Mouse (Mus musculus) liver, postnatal 0 days (tissue): ENCODE results near the gene Tmprss6. TPM values are rescaled to one million over a fixed set of nuclear protein-coding genes. Genes with fewer than 3 reads are reported as not detected.

Source experiments
- ATAC-seq: fragments of 200-750 bp; cut with Nextera tagmentation; 2 replicates; pipeline ENCODE4 v1.8.0; 2017; ENCODE audit warnings: mild to moderate bottlenecking, moderate library complexity
- DNase-seq: peaks from one replicate; pipeline ENCODE4 v3.0.0-alpha.2; 2016
- H3K27ac ChIP-seq: fragments of 300-500 bp; sonication (generic); 2 replicates; pipeline ENCODE4 v1.5.1; 2014; ENCODE audit warnings: antibody characterized with exemption, moderate library complexity, mild to moderate bottlenecking, low read depth
- H3K27me3 ChIP-seq: fragments of 300-500 bp; sonication (generic); 2 replicates; pipeline ENCODE4 v1.6.1; 2014; ENCODE audit warnings: low read length, control low read depth, mixed read lengths; ENCODE audit not compliant: insufficient read depth
- H3K36me3 ChIP-seq: fragments of 300-500 bp; sonication (generic); replicated peaks from 2 replicates; pipeline ENCODE4 v1.6.1; 2014; ENCODE audit warnings: mild to moderate bottlenecking, control low read depth, low read length, moderate library complexity, mixed read lengths; ENCODE audit not compliant: insufficient read depth
- H3K4me1 ChIP-seq: fragments of 300-500 bp; sonication (generic); 2 replicates; pipeline ENCODE4 v1.6.1; 2014; ENCODE audit warnings: antibody characterized with exemption, mild to moderate bottlenecking, control low read depth; ENCODE audit not compliant: insufficient read depth
- H3K4me2 ChIP-seq: fragments of 300-500 bp; sonication (generic); 2 replicates; pipeline ENCODE4 v1.6.1; 2014; ENCODE audit warnings: low read depth, mild to moderate bottlenecking, low read length, moderate library complexity, mixed read lengths
- H3K4me3 ChIP-seq: fragments of 300-500 bp; sonication (generic); 2 replicates; pipeline ENCODE4 v1.5.1; 2014; ENCODE audit warnings: low read depth, low read length
- H3K9ac ChIP-seq: fragments of 300-500 bp; sonication (generic); replicated peaks from 2 replicates; pipeline ENCODE4 v1.6.1; 2014; ENCODE audit warnings: mild to moderate bottlenecking, moderate library complexity
- H3K9me3 ChIP-seq: fragments of 300-500 bp; sonication (generic); 2 replicates; pipeline ENCODE4 v1.6.1; 2016; ENCODE audit warnings: mild to moderate bottlenecking, control low read depth, low read length, mixed read lengths
- CTCF ChIP-seq: sonication (generic); IDR thresholded peaks from 2 replicates; pipeline ENCODE4 v1.5.1; 2016; ENCODE audit warnings: antibody characterized with exemption, low read depth
- EP300 ChIP-seq: IDR thresholded peaks from 2 replicates; pipeline ENCODE4 v1.6.1; 2016; ENCODE audit warnings: antibody characterized with exemption, low read depth, mild to moderate bottlenecking
- WGBS: fragments of 180-500 bp; shearing (Covaris S2); extraction: QIAGEN DNeasy Blood & Tissue Kit; methylation state at CpG from one replicate; pipeline ENCODE4 v1.1.7; 2014; ENCODE audit not compliant: insufficient replicate concordance; 5-methylcytosine and 5-hydroxymethylcytosine counted together
- polyA plus RNA-seq: library from polyadenylated mRNA; unstranded; fragments of >200 nt; fragmentation: Nextera tagmentation; extraction: Ambion mirVana; gene quantifications from 2 replicates; pipeline ENCODE4 v1.2.1, GENCODE M21; 2015

The Tmprss6 gene
- polyA plus RNA-seq, 1 experiment from 2014 or later = 80.3 TPM

DNA sequence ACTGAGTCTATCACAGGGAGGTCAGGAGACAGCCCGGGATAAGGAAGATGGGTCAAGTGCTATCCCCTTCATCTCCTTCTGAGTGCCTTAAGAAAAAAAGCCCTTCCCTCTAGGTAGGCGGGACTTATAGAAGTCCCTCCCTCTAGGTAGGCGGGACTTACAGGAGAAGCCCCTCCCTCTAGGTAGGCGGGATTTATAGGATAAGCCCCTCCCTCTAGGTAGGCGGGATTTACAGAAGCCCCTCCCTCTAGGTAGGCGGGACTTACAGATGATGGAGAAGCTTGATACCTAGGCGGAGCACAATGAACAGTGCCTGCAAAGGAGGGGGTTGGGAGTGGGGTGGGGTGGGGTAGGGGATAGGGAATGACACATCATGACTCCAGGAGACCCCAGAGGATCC lies 11.7 kb upstream of the Tmprss6 start:
- no peak overlapping the region for H3K27ac ChIP-seq
- H3K9ac ChIP-seq = no peak overlapping the region
- H3K36me3 ChIP-seq = no peaks in the 10 kb centered on the region
- DNase-seq = peak; percentile 40
- no peaks in the 10 kb centered on the region for H3K27me3 ChIP-seq
- no peak overlapping the region for H3K4me2 ChIP-seq
- TF ChIP-seq CTCF (no peak), EP300 (no peak)
- H3K9me3 ChIP-seq = no peaks in the 10 kb centered on the region
- no peak overlapping the region for H3K4me3 ChIP-seq
- H3K4me1 ChIP-seq = peaks cover 11% of the 10 kb centered on the region
- ATAC-seq = no peak
- 61% methylated on average over 7 of the region's 7 CpGs for WGBS

GRCm38 (mm10) chr15:78479470-78479869 lies 11.0 kb upstream of the Tmprss6 start:
- WGBS = 67% methylated on average over 5 of the region's 5 CpGs
- DNase-seq = no peak
- H3K4me1 ChIP-seq = peaks cover 11% of the 10 kb centered on the region
- no peak for ATAC-seq
- no peaks in the 10 kb centered on the region for H3K27me3 ChIP-seq
- H3K4me2 ChIP-seq = no peak overlapping the region
- no peaks in the 10 kb centered on the region for H3K9me3 ChIP-seq
- no peak overlapping the region for H3K4me3 ChIP-seq
- TF ChIP-seq CTCF = no peak
- TF ChIP-seq EP300 = no peak
- H3K27ac ChIP-seq = no peak overlapping the region
- no peaks in the 10 kb centered on the region for H3K36me3 ChIP-seq
- H3K9ac ChIP-seq = no peak overlapping the region

GRCm38 (mm10) chr15:78478073-78478472 lies 9.6 kb upstream of the Tmprss6 start:
- no peak for ATAC-seq
- H3K4me3 ChIP-seq = no peak overlapping the region
- TF ChIP-seq EP300 (no peak), CTCF (no peak)

DNA sequence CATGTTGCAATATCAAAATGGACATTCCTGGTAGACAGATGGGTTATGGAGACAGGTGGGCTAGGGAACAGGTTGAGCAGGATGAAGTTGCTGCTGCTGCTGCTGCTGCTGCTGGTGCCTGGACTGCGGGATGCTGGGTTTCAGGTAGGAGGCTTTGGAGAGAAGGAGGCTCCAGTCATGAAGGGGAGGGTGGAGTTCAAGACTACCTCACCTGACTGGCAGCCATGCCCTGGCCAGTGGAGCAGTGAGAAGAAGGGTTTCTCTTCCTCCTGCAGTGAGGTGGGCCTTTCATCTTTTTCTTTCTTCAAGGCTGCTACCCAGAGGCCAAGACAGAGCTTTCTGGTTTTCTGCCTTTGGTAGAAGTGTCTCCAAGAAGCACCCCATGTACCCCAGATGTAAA lies 8.4 kb upstream of the Tmprss6 start:
- no peak overlapping the region for H3K4me2 ChIP-seq
- H3K4me1 ChIP-seq = peaks cover 10% of the 10 kb centered on the region
- H3K9me3 ChIP-seq = no peaks in the 10 kb centered on the region
- no peak overlapping the region for H3K4me3 ChIP-seq
- H3K36me3 ChIP-seq = no peaks in the 10 kb centered on the region
- H3K9ac ChIP-seq = no peak overlapping the region
- H3K27me3 ChIP-seq = no peaks in the 10 kb centered on the region
- WGBS = 72% methylated on average over 1 of the region's 1 CpGs
- DNase-seq (no peak), ATAC-seq (no peak)
- no peak overlapping the region for H3K27ac ChIP-seq
- no peak for TF ChIP-seq CTCF
- no peak for TF ChIP-seq EP300

More at GRCm38 (mm10) chr15:78478073-78478472, 9.6 kb upstream of the Tmprss6 start:
- Histone ChIP-seq H3K4me2 (no peak overlapping the region), H3K27ac (no peak overlapping the region), H3K36me3 (no peaks in the 10 kb centered on the region), H3K9me3 (no peaks in the 10 kb centered on the region), H3K4me1 (peaks cover 11% of the 10 kb centered on the region), H3K9ac (no peak overlapping the region), H3K27me3 (no peaks in the 10 kb centered on the region)
- DNase-seq = no peak
- WGBS = 82% methylated on average over 4 of the region's 4 CpGs

GRCm38 (mm10) chr15:78475604-78476031 lies 7.2 kb upstream of the Tmprss6 start:
- H3K27me3 ChIP-seq = no peaks in the 10 kb centered on the region
- DNase-seq (no peak), ATAC-seq (no peak)
- H3K9ac ChIP-seq = no peak overlapping the region
- no peaks in the 10 kb centered on the region for H3K36me3 ChIP-seq
- WGBS = 48% methylated on average over 3 of the region's 3 CpGs
- no peak for TF ChIP-seq CTCF
- TF ChIP-seq EP300 = no peak
- H3K4me2 ChIP-seq = no peak overlapping the region
- H3K9me3 ChIP-seq = no peaks in the 10 kb centered on the region
- peaks cover 4% of the 10 kb centered on the region for H3K4me1 ChIP-seq
- H3K27ac ChIP-seq = no peak overlapping the region
- no peak overlapping the region for H3K4me3 ChIP-seq

- 72% methylated on average over 6 of the region's 6 CpGs for WGBS
- Histone ChIP-seq H3K4me3 (no peak overlapping the region), H3K36me3 (no peaks in the 10 kb centered on the region), H3K4me1 (peaks cover 11% of the 10 kb centered on the region), H3K9ac (no peak overlapping the region), H3K4me2 (no peak overlapping the region), H3K27me3 (no peaks in the 10 kb centered on the region), H3K27ac (no peak overlapping the region), H3K9me3 (no peaks in the 10 kb centered on the region)
- TF ChIP-seq EP300 (no peak), CTCF (no peak)
- DNase-seq (no peak), ATAC-seq (no peak)
Observed at GRCm38 (mm10) chr15:78473442-78473841, 5.0 kb upstream of the Tmprss6 start.

DNA sequence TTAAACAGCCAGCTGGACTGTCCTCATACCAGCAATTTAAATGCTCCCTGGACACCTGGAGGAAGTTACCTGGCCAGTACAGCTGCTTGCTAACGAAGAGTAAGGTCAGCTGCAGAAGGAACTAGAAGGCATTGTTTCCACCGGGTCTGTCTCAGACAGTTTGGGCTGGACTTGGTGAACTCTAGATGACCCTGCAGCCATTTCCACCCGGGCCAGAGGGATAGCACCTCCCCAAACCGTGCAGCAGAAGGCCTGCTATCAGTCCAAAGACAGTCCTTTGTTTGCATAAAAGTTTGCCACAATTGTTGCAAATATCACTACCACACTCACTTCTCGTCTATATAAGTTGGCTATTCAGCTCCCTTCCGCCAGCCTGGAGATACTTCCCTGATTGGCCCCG lies 3.5 kb upstream of the Tmprss6 start:
- no peaks in the 10 kb centered on the region for H3K27me3 ChIP-seq
- no peak overlapping the region for H3K9ac ChIP-seq
- peaks cover 11% of the 10 kb centered on the region for H3K4me1 ChIP-seq
- no peak overlapping the region for H3K27ac ChIP-seq
- 33% methylated on average over 7 of the region's 7 CpGs for WGBS
- ATAC-seq = no peak
- H3K4me3 ChIP-seq = no peak overlapping the region
- H3K4me2 ChIP-seq = no peak overlapping the region
- H3K9me3 ChIP-seq = no peaks in the 10 kb centered on the region
- no peaks in the 10 kb centered on the region for H3K36me3 ChIP-seq
- no peak for TF ChIP-seq CTCF
- TF ChIP-seq EP300 = no peak
- DNase-seq = no peak
